Mouse (Mus musculus) CD4-positive naive resting alpha-beta T cell, adult 76 days (primary cell): Measurements from ENCODE around the gene Cdh18. TPM values are rescaled to one million over a fixed set of nuclear protein-coding genes. Genes with fewer than 3 reads are reported as not detected.

ENCODE experiments used
- total RNA-seq: library from RNA; stranded (reverse); gene quantifications from one replicate; pipeline ENCODE4 v1.2.4, GENCODE M21; 2023

Gene Cdh18
- not detected for total RNA-seq

DNA sequence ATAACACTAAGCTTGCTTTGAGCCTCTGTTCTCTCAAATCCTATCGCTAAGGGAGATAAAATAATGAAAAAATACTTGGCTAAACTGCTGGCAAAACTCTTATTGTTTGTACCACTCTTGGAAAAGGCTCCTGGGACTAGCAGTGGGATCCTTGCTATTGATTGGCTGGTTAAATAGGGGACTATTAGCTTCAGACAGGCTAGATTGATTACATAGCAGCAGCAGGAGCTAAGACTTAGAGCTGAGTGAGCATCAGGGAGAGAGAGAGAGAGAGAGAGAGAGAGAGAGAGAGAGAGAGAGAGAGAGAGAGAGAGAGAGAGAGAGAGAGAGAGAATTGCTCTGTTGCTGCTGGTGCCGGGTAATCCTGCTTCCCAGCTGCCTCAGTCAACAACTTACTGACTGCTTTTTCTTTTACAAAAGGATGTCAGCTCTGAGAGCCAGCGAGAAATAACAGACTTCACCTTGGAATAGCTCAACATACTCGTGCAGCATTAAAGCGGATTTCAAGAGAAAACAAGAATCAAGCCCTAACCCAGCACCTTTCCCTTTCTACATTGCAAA, at the start of gene Cdh18:
Gene Cdh18, plus strand, starts transcription at position 312 of the 561 bp plus-strand sequence.

